ENCODE assay signal across 8 mouse cellular contexts in genomic region chr10:78487431-78488086, GRCm38 (mm10). TPM values are rescaled to one million over a fixed set of nuclear protein-coding genes. Genes with fewer than 3 reads are reported as not detected.
A peak's percentile ranks its signal among the peaks of the same experiment; 100 is the strongest.
DNase-seq lines count a peak whose midpoint lies in the region; ATAC-seq and TF ChIP-seq lines count a peak whose summit lies in the region.

No protein-coding gene starts in this region.

- peaks cover 8% of the 10 kb centered on the region for H3K27me3 ChIP-seq in C2C12 (ENCODE audit: control insufficient read depth, insufficient read depth, insufficient read length)
- peaks cover 50% of the 10 kb centered on the region for H3K27me3 ChIP-seq in heart, embryonic 13.5 days (replicated peaks)
- H3K27me3 ChIP-seq in kidney, embryonic 16.5 days (ENCODE audit: insufficient read depth, low read length) = 0 out of 2 replicates have a peak, but pooled peaks cover 3% of the 10 kb centered on the region
- no peaks in the 10 kb centered on the region for H3K27me3 ChIP-seq in liver, adult 2 months (ENCODE audit: control insufficient read depth, insufficient read depth, low read length)
- no peaks in the 10 kb centered on the region for H3K27me3 ChIP-seq in stomach, embryonic 14.5 days (ENCODE audit: control insufficient read depth, insufficient read depth, low read length)

- peak overlapping the region; percentile 69 for H3K9ac ChIP-seq in heart, embryonic 13.5 days
- H3K9ac ChIP-seq in kidney, embryonic 16.5 days (replicated peaks; ENCODE audit: low read length) = peak overlapping the region; percentile 64; the same call in 1 of the 2 replicates
- peak overlapping the region; percentile 55; the same call in 1 of the 2 replicates for H3K9ac ChIP-seq in liver, adult 2 months (ENCODE audit: low read depth, low read length)
- H3K9ac ChIP-seq in stomach, embryonic 14.5 days (replicated peaks; ENCODE audit: low read depth, low read length) = 0 out of 2 replicates have a peak overlapping the region, but pooled peaks have one; percentile 10

- peaks cover 5% of the 10 kb centered on the region; the same call in 1 of the 2 replicates for H3K4me1 ChIP-seq in bone marrow macrophage, adult 2 months (ENCODE audit: control insufficient read depth, insufficient read depth, low read length)
- no peaks in the 10 kb centered on the region for H3K4me1 ChIP-seq in embryonic fibroblast, embryonic 13.5 days (ENCODE audit: control insufficient read depth, insufficient read depth, low read length)
- peaks cover 4% of the 10 kb centered on the region; the same call in 1 of the 2 replicates for H3K4me1 ChIP-seq in heart, embryonic 13.5 days
- 0 out of 2 replicates have a peak, but pooled peaks cover 2% of the 10 kb centered on the region for H3K4me1 ChIP-seq in kidney, embryonic 16.5 days (ENCODE audit: insufficient read depth, low read length)
- H3K4me1 ChIP-seq in liver, adult 2 months (ENCODE audit: control insufficient read depth, insufficient read depth, low read length) = peaks cover 9% of the 10 kb centered on the region
- H3K4me1 ChIP-seq in stomach, embryonic 14.5 days (ENCODE audit: control insufficient read depth, insufficient read depth, low read length) = no peaks in the 10 kb centered on the region

- peak; percentile 89 for TF ChIP-seq CTCF in C2C12 (IDR thresholded peaks at IDR 0.05; ENCODE audit: control insufficient read depth, insufficient read depth, insufficient read length)
- TF ChIP-seq CTCF in bone marrow macrophage, adult 2 months (IDR thresholded peaks at IDR 0.05; ENCODE audit: low read depth, low read length) = peak; percentile 47
- TF ChIP-seq CTCF in embryonic fibroblast, embryonic 13.5 days (IDR thresholded peaks at IDR 0.05; ENCODE audit: borderline replicate concordance, insufficient read depth, low read length) = peak; percentile 96
- TF ChIP-seq CTCF in liver, adult 2 months (IDR thresholded peaks at IDR 0.05; ENCODE audit: low read depth, low read length) = peak; percentile 98

- no peaks in the 10 kb centered on the region for H3K36me3 ChIP-seq in C2C12 (ENCODE audit: control insufficient read depth, insufficient read depth)
- H3K36me3 ChIP-seq in heart, embryonic 13.5 days = no peaks in the 10 kb centered on the region
- no peaks in the 10 kb centered on the region for H3K36me3 ChIP-seq in kidney, embryonic 16.5 days (ENCODE audit: insufficient read depth, low read length)
- H3K36me3 ChIP-seq in liver, adult 2 months (ENCODE audit: control insufficient read depth, insufficient read depth, low read length) = no peaks in the 10 kb centered on the region
- no peaks in the 10 kb centered on the region for H3K36me3 ChIP-seq in stomach, embryonic 14.5 days (ENCODE audit: control insufficient read depth, insufficient read depth, low read length)

- no peaks in the 10 kb centered on the region for H3K9me3 ChIP-seq in heart, embryonic 13.5 days
- no peaks in the 10 kb centered on the region for H3K9me3 ChIP-seq in kidney, embryonic 16.5 days (ENCODE audit: low read length)
- H3K9me3 ChIP-seq in stomach, embryonic 14.5 days (ENCODE audit: control insufficient read depth, low read depth, low read length) = no peaks in the 10 kb centered on the region

- no peak for TF ChIP-seq POLR2A in bone marrow macrophage, adult 2 months (IDR thresholded peaks at IDR 0.05; ENCODE audit: borderline replicate concordance, low read depth, low read length)
- TF ChIP-seq POLR2A in embryonic fibroblast, embryonic 13.5 days (IDR thresholded peaks at IDR 0.05; ENCODE audit: low read depth, low read length) = no peak
- no peak for TF ChIP-seq POLR2A in liver, adult 2 months (IDR thresholded peaks at IDR 0.05; ENCODE audit: extremely low read depth, insufficient read depth, low read length)

- H3K4me3 ChIP-seq in C2C12 (ENCODE audit: insufficient read depth, poor library complexity, severe bottlenecking) = no peak overlapping the region
- H3K4me3 ChIP-seq in bone marrow macrophage, adult 2 months (ENCODE audit: insufficient read depth, low read length) = peak overlapping the region; percentile 4; the same call in 1 of the 2 replicates
- H3K4me3 ChIP-seq in embryonic fibroblast, embryonic 13.5 days (ENCODE audit: insufficient read depth, low read length) = no peak overlapping the region
- peak overlapping the region; percentile 41 for H3K4me3 ChIP-seq in heart, embryonic 13.5 days
- H3K4me3 ChIP-seq in kidney, embryonic 16.5 days (ENCODE audit: low read length) = peak overlapping the region; percentile 36
- peak overlapping the region; percentile 44; the same call in 1 of the 2 replicates for H3K4me3 ChIP-seq in liver, adult 2 months (ENCODE audit: insufficient read depth, low read depth, low read length)
- peak overlapping the region; percentile 15; the same call in 1 of the 2 replicates for H3K4me3 ChIP-seq in stomach, embryonic 14.5 days (ENCODE audit: low read depth, low read length)

- H3K79me2 ChIP-seq in C2C12 (ENCODE audit: control insufficient read depth, insufficient read depth) = no peaks in the 10 kb centered on the region
- H3K79me2 ChIP-seq in liver, adult 2 months (ENCODE audit: control insufficient read depth, insufficient read depth, low read length) = no peaks in the 10 kb centered on the region

- H3K4me2 ChIP-seq in heart, embryonic 13.5 days = peak overlapping the region; percentile 71
- peak overlapping the region; percentile 62 for H3K4me2 ChIP-seq in kidney, embryonic 16.5 days (replicated peaks; ENCODE audit: low read depth, low read length)
- H3K4me2 ChIP-seq in stomach, embryonic 14.5 days (replicated peaks; ENCODE audit: low read depth, low read length) = peak overlapping the region; percentile 53

- peak; percentile 48 for ATAC-seq in heart, embryonic 13.5 days (ENCODE audit: extremely low read depth, insufficient number of reproducible peaks, low FRiP score, low TSS enrichment)
- peak; percentile 74 for ATAC-seq in kidney, embryonic 16.5 days (ENCODE audit: low FRiP score, low TSS enrichment)
- peak; percentile 84 for ATAC-seq in stomach, embryonic 14.5 days (ENCODE audit: insufficient number of reproducible peaks, insufficient read depth, low FRiP score, low read depth)

- H3K79me3 ChIP-seq in C2C12 (ENCODE audit: low read depth) = no peaks in the 10 kb centered on the region

- peak; percentile 50 for DNase-seq in liver, adult 2 months (ENCODE audit: extremely low read depth, low read depth, low spot score)
- DNase-seq in naive thymus-derived CD4-positive, alpha-beta T cell, adult 2 months (ENCODE audit: low read depth) = peak; percentile 90

- no peak overlapping the region for H3ac ChIP-seq in C2C12 (ENCODE audit: control insufficient read depth, insufficient read length, low read depth)

- WGBS in heart, embryonic 13.5 days = 10% methylated on average over 26 of the region's 26 CpGs
- WGBS in kidney, embryonic 16.5 days = 6% methylated on average over 26 of the region's 26 CpGs
- 13% methylated on average over 26 of the region's 26 CpGs for WGBS in liver, adult 2 months
- 10% methylated on average over 26 of the region's 26 CpGs for WGBS in stomach, embryonic 14.5 days

- no peak overlapping the region for H3K27ac ChIP-seq in bone marrow macrophage, adult 2 months (ENCODE audit: insufficient read depth, low read depth, low read length)
- H3K27ac ChIP-seq in embryonic fibroblast, embryonic 13.5 days (ENCODE audit: insufficient read depth, low read length) = no peak overlapping the region
- H3K27ac ChIP-seq in heart, embryonic 13.5 days (replicated peaks) = no peak overlapping the region
- no peak overlapping the region for H3K27ac ChIP-seq in kidney, embryonic 16.5 days (ENCODE audit: low read length)
- no peak overlapping the region for H3K27ac ChIP-seq in liver, adult 2 months (replicated peaks; ENCODE audit: insufficient read depth, low read depth, low read length)
- no peak overlapping the region for H3K27ac ChIP-seq in stomach, embryonic 14.5 days (ENCODE audit: low read length)

TF ChIP-seq in C2C12, 6 proteins besides CTCF, POLR2A, EP300 and RAD21:
- TF ChIP-seq MYOD1 (IDR thresholded peaks at IDR 0.05; ENCODE audit: control insufficient read depth, insufficient read length, low read depth) (no peak), MAX (IDR thresholded peaks at IDR 0.05) (no peak), CEBPB (IDR thresholded peaks at IDR 0.05; ENCODE audit: low read depth) (no peak), FOSL1 (IDR thresholded peaks at IDR 0.05; ENCODE audit: insufficient read depth, low read length, poor library complexity, severe bottlenecking) (no peak), USF1 (IDR thresholded peaks at IDR 0.05; ENCODE audit: low read depth) (no peak), MYOG (IDR thresholded peaks at IDR 0.05; ENCODE audit: control insufficient read depth, extremely low read depth, insufficient read length) (no peak)

RNA-seq across cellular contexts. Expression of gene Pdxk, which starts 22.8 kb away (rescaled TPM):
- polyA plus RNA-seq in C2C12 (2012; fragmentation: generic; extraction: Trizol) = 10.6 TPM
- 112 and 121 TPM in 2 replicates for polyA plus RNA-seq in bone marrow macrophage, adult 2 months (2012; ENCODE audit: insufficient read depth, insufficient read length, missing spikeins)
- polyA plus RNA-seq in embryonic fibroblast, embryonic 13.5 days (2011; ENCODE audit: insufficient read length, low read depth, missing spikeins) = 8.4 and 12.4 TPM in 2 replicates
- 5.6 and 5.8 TPM in 2 replicates for polyA plus RNA-seq in heart, embryonic 13.5 days (2015; fragmentation: Nextera tagmentation; extraction: Ambion mirVana)
- polyA plus RNA-seq in kidney, embryonic 16.5 days (2015; fragmentation: Nextera tagmentation; extraction: Ambion mirVana) = 28.4 and 29.8 TPM in 2 replicates
- 19.9 TPM in 2 replicates for total RNA-seq in liver, adult 2 months (2014; rRNA removed)
- 29.2 and 29.5 TPM in 2 replicates for polyA plus RNA-seq in liver, adult 2 months (2012; rRNA removed)
- 6.5 and 7.1 TPM in 2 replicates for polyA plus RNA-seq in stomach, embryonic 14.5 days (2014; fragmentation: Nextera tagmentation; extraction: Ambion mirVana)

RNA-seq across cellular contexts. Expression of gene Olfr1358, which starts 29.7 kb away (rescaled TPM):
- polyA plus RNA-seq in C2C12 (2012; fragmentation: generic; extraction: Trizol) = not detected
- not detected in 2 replicates for polyA plus RNA-seq in bone marrow macrophage, adult 2 months (2012; ENCODE audit: insufficient read depth, insufficient read length, missing spikeins)
- not detected in 2 replicates for polyA plus RNA-seq in embryonic fibroblast, embryonic 13.5 days (2011; ENCODE audit: insufficient read length, low read depth, missing spikeins)
- not detected in 2 replicates for polyA plus RNA-seq in heart, embryonic 13.5 days (2015; fragmentation: Nextera tagmentation; extraction: Ambion mirVana)
- not detected in 2 replicates for polyA plus RNA-seq in kidney, embryonic 16.5 days (2015; fragmentation: Nextera tagmentation; extraction: Ambion mirVana)
- total RNA-seq in liver, adult 2 months (2014; rRNA removed) = not detected in 2 replicates
- not detected in 2 replicates for polyA plus RNA-seq in liver, adult 2 months (2012; rRNA removed)
- not detected in 2 replicates for polyA plus RNA-seq in stomach, embryonic 14.5 days (2014; fragmentation: Nextera tagmentation; extraction: Ambion mirVana)

Comparison
In these comparisons a context has a peak if more than half of its experiments do, and no peak if none do; other contexts are left out.
1. H3K4me3 ChIP-seq: peak in bone marrow macrophage, adult 2 months (single experiment), heart, embryonic 13.5 days (single experiment), kidney, embryonic 16.5 days (single experiment), liver, adult 2 months (single experiment) and stomach, embryonic 14.5 days (single experiment); none in C2C12 (single experiment) and embryonic fibroblast, embryonic 13.5 days (single experiment).
2. CTCF ChIP-seq: peak in every context shown above with its lines; median percentile 98 in liver, adult 2 months; 96 in embryonic fibroblast, embryonic 13.5 days; 89 in C2C12; 47 in bone marrow macrophage, adult 2 months.
3. H3K9ac ChIP-seq: peak in every context shown above with its lines; median percentile 69 in heart, embryonic 13.5 days; 64 in kidney, embryonic 16.5 days; 55 in liver, adult 2 months; 10 in stomach, embryonic 14.5 days.
4. Peak in every context shown above with its lines, with median percentiles within 50 percentile points of each other: ATAC-seq and H3K4me2 ChIP-seq.